Mouse (Mus musculus) lung, postnatal 0 days (tissue): ENCODE data around the gene Fam161b. TPM values are rescaled to one million over a fixed set of nuclear protein-coding genes. Genes with fewer than 3 reads are reported as not detected.
A peak's percentile ranks its signal among the peaks of the same experiment; 100 is the strongest.

Experiments
- ATAC-seq: fragments of 200-750 bp; cut with Nextera tagmentation; 2 replicates; pipeline ENCODE4 v1.8.0; 2017; ENCODE audit warnings: moderate library complexity
- DNase-seq: peaks from one replicate; pipeline ENCODE4 v3.0.0-alpha.2; 2016; ENCODE audit warnings: low spot score
- H3K27ac ChIP-seq: fragments of 300-500 bp; sonication (generic); 2 replicates; pipeline ENCODE4 v1.5.1; 2014; ENCODE audit warnings: antibody characterized with exemption, mild to moderate bottlenecking, low read length, mixed read lengths
- H3K27me3 ChIP-seq: fragments of 300-500 bp; sonication (generic); replicated peaks from 2 replicates; pipeline ENCODE4 v1.6.1; 2014; ENCODE audit warnings: low read length, mixed read lengths; ENCODE audit not compliant: insufficient read depth
- H3K36me3 ChIP-seq: fragments of 300-500 bp; sonication (generic); 2 replicates; pipeline ENCODE4 v1.6.1; 2014; ENCODE audit warnings: low read length, mixed read lengths; ENCODE audit not compliant: insufficient read depth
- H3K4me1 ChIP-seq: fragments of 300-500 bp; sonication (generic); 2 replicates; pipeline ENCODE4 v1.6.1; 2014; ENCODE audit warnings: antibody characterized with exemption, low read depth, low read length, mixed read lengths; ENCODE audit not compliant: insufficient read depth
- H3K4me2 ChIP-seq: fragments of 300-500 bp; sonication (generic); replicated peaks from 2 replicates; pipeline ENCODE4 v1.6.1; 2014; ENCODE audit warnings: low read depth, mild to moderate bottlenecking, low read length, moderate library complexity, mixed read lengths
- H3K4me3 ChIP-seq: fragments of 300-500 bp; sonication (generic); 2 replicates; pipeline ENCODE4 v1.5.1; 2014; ENCODE audit warnings: low read depth, low read length
- H3K9ac ChIP-seq: fragments of 300-500 bp; sonication (generic); replicated peaks from 2 replicates; pipeline ENCODE4 v1.6.1; 2014; ENCODE audit warnings: low read depth, mild to moderate bottlenecking
- H3K9me3 ChIP-seq: fragments of 300-500 bp; sonication (generic); 2 replicates; pipeline ENCODE4 v1.6.1; 2016; ENCODE audit warnings: low read length, mixed read lengths
- CTCF ChIP-seq: IDR thresholded peaks from 2 replicates; pipeline ENCODE4 v1.5.1; 2016; ENCODE audit warnings: antibody characterized with exemption, mild to moderate bottlenecking
- EP300 ChIP-seq: IDR thresholded peaks from 2 replicates; pipeline ENCODE4 v1.6.1; 2016; ENCODE audit warnings: antibody characterized with exemption, mild to moderate bottlenecking, control low read depth
- WGBS: fragments of 180-500 bp; shearing (Covaris S2); extraction: QIAGEN DNeasy Blood & Tissue Kit; methylation state at CpG from one replicate; pipeline ENCODE4 v1.1.7; 2014; 5-methylcytosine and 5-hydroxymethylcytosine counted together
- polyA plus RNA-seq: library from polyadenylated mRNA; unstranded; fragments of >200 nt; fragmentation: Nextera tagmentation; extraction: Ambion mirVana; gene quantifications from 2 replicates; pipeline ENCODE4 v1.2.1, GENCODE M21; 2015

The Fam161b gene
- polyA plus RNA-seq, 1 experiment from 2014 or later: 2.4 TPM

GRCm38 (mm10) chr12:84385408-84385807 is 23.8 kb upstream of the Fam161b start:
- no peaks in the 10 kb centered on the region for H3K36me3 ChIP-seq
- no peak for ATAC-seq
- no peaks in the 10 kb centered on the region for H3K4me1 ChIP-seq
- no peak overlapping the region for H3K4me3 ChIP-seq
- no peak for TF ChIP-seq EP300
- TF ChIP-seq CTCF: no peak
- no peak overlapping the region for H3K4me2 ChIP-seq
- H3K27me3 ChIP-seq: no peaks in the 10 kb centered on the region
- H3K9me3 ChIP-seq: no peaks in the 10 kb centered on the region
- no peak for DNase-seq
- H3K9ac ChIP-seq: no peak overlapping the region
- 73% methylated on average over 4 of the region's 4 CpGs for WGBS
- peak overlapping the region; percentile 68 for H3K27ac ChIP-seq

GRCm38 (mm10) chr12:84384644-84385081 is 23.0 kb upstream of the Fam161b start:
- peak overlapping the region; percentile 68; the same call in 1 of the 2 replicates for H3K27ac ChIP-seq
- peak; percentile 84 for DNase-seq
- peak; percentile 86 for ATAC-seq

GRCm38 (mm10) chr12:84382369-84382768 is 20.7 kb upstream of the Fam161b start:
- Histone ChIP-seq H3K27me3 (no peaks in the 10 kb centered on the region), H3K4me3 (no peak overlapping the region), H3K27ac (no peak overlapping the region), H3K9ac (no peak overlapping the region), H3K9me3 (no peaks in the 10 kb centered on the region), H3K36me3 (no peaks in the 10 kb centered on the region), H3K4me2 (no peak overlapping the region), H3K4me1 (no peaks in the 10 kb centered on the region)
- ATAC-seq (no peak), DNase-seq (no peak)
- no peak for TF ChIP-seq CTCF
- TF ChIP-seq EP300: no peak
- 77% methylated on average over 4 of the region's 4 CpGs for WGBS

More at GRCm38 (mm10) chr12:84384644-84385081, 23.0 kb upstream of the Fam161b start:
- Histone ChIP-seq H3K9ac (no peak overlapping the region), H3K9me3 (no peaks in the 10 kb centered on the region), H3K4me3 (no peak overlapping the region), H3K4me2 (no peak overlapping the region), H3K36me3 (no peaks in the 10 kb centered on the region), H3K27me3 (no peaks in the 10 kb centered on the region), H3K4me1 (no peaks in the 10 kb centered on the region)
- TF ChIP-seq CTCF: no peak
- peak; percentile 55; the same call in 1 of the 2 replicates for TF ChIP-seq EP300
- 34% methylated on average over 5 of the region's 5 CpGs for WGBS

GRCm38 (mm10) chr12:84373831-84374481 is 12.3 kb upstream of the Fam161b start:
- TF ChIP-seq CTCF (no peak), EP300 (no peak)
- H3K9ac ChIP-seq: no peak overlapping the region
- no peaks in the 10 kb centered on the region for H3K27me3 ChIP-seq
- WGBS: 80% methylated on average over 6 of the region's 6 CpGs
- DNase-seq: no peak
- H3K27ac ChIP-seq: no peak overlapping the region
- H3K4me1 ChIP-seq: no peaks in the 10 kb centered on the region
- H3K9me3 ChIP-seq: no peaks in the 10 kb centered on the region
- no peak for ATAC-seq
- H3K36me3 ChIP-seq: peaks cover 20% of the 10 kb centered on the region
- H3K4me3 ChIP-seq: no peak overlapping the region
- H3K4me2 ChIP-seq: no peak overlapping the region

GRCm38 (mm10) chr12:84371647-84372046 is 10.0 kb upstream of the Fam161b start:
- Histone ChIP-seq H3K4me3 (no peak overlapping the region), H3K36me3 (peaks cover 31% of the 10 kb centered on the region), H3K27me3 (no peaks in the 10 kb centered on the region), H3K4me1 (no peaks in the 10 kb centered on the region), H3K9ac (no peak overlapping the region), H3K4me2 (no peak overlapping the region), H3K9me3 (no peaks in the 10 kb centered on the region), H3K27ac (no peak overlapping the region)
- 90% methylated on average over 5 of the region's 5 CpGs for WGBS
- TF ChIP-seq EP300 (no peak), CTCF (no peak)
- DNase-seq: no peak
- ATAC-seq: no peak

GRCm38 (mm10) chr12:84366971-84367370 is 5.3 kb upstream of the Fam161b start:
- Histone ChIP-seq H3K9me3 (no peaks in the 10 kb centered on the region), H3K4me1 (peaks cover 11% of the 10 kb centered on the region; the same call in 1 of the 2 replicates), H3K36me3 (peaks cover 24% of the 10 kb centered on the region), H3K4me3 (no peak overlapping the region), H3K4me2 (no peak overlapping the region), H3K27me3 (no peaks in the 10 kb centered on the region), H3K27ac (no peak overlapping the region), H3K9ac (no peak overlapping the region)
- WGBS: 63% methylated on average over 9 of the region's 9 CpGs
- ATAC-seq (no peak), DNase-seq (no peak)
- no peak for TF ChIP-seq EP300
- TF ChIP-seq CTCF: no peak
